Mouse (Mus musculus): ENCODE data around the gene Gm44805. TPM values are rescaled to one million over a fixed set of nuclear protein-coding genes. Genes with fewer than 3 reads are reported as not detected.

The Gm44805 gene
- total RNA-seq (2014; rRNA removed; ENCODE audit: low replicate concordance) (0.31 TPM in 1 of 2 replicates, not detected in the other), polyA plus RNA-seq (2015; fragmentation: Nextera tagmentation; extraction: Ambion mirVana) (not detected in 2 replicates)

- TF ChIP-seq EP300 (IDR thresholded peaks at IDR 0.05; ENCODE audit: low read depth): no peak
- TF ChIP-seq CTCF (IDR thresholded peaks at IDR 0.05; ENCODE audit: low read depth): no peak
- Histone ChIP-seq H3K27ac (ENCODE audit: low read depth) (no peak within 1 kb of the TSS), H3K4me2 (ENCODE audit: low read depth, low read length) (no peak within 1 kb of the TSS), H3K27me3 (ENCODE audit: control insufficient read depth, insufficient read depth, low read length) (no peaks in the 10 kb centered on the region), H3K36me3 (replicated peaks; ENCODE audit: control insufficient read depth, insufficient read depth, low read length) (no peaks in the 10 kb centered on the region), H3K9ac (replicated peaks; ENCODE audit: low read depth, low read length) (no peak within 1 kb of the TSS), H3K4me3 (ENCODE audit: low read depth, low read length) (no peak within 1 kb of the TSS), H3K9me3 (replicated peaks; ENCODE audit: control insufficient read depth, low read length) (no peaks in the 10 kb centered on the region), H3K4me1 (ENCODE audit: control insufficient read depth, insufficient read depth) (0 out of 2 replicates have a peak, but pooled peaks cover 2% of the 10 kb centered on the region)
- DNase-seq (ENCODE audit: low spot score): no peak
- no peak for ATAC-seq (ENCODE audit: insufficient read depth, low read depth)
- 48% methylated on average over 8 of the region's 8 CpGs for WGBS
Measured at GRCm38 (mm10) chr7:19681202-19681694, at the start of gene Gm44805, which contains the start of gene Apoc4. Gene Gm44805, minus strand, starts transcription at chr7:19681423. Gene Apoc4, minus strand, starts transcription at chr7:19681479.

GRCm38 (mm10) chr7:19726541-19726940, 45.3 kb upstream of the Gm44805 start:
- no peak overlapping the region for H3K4me3 ChIP-seq (ENCODE audit: low read depth, low read length)
- H3K27me3 ChIP-seq (ENCODE audit: control insufficient read depth, insufficient read depth, low read length): no peaks in the 10 kb centered on the region
- no peak overlapping the region for H3K9ac ChIP-seq (replicated peaks; ENCODE audit: low read depth, low read length)
- WGBS: 92% methylated on average over 4 of the region's 4 CpGs
- no peak for TF ChIP-seq EP300 (IDR thresholded peaks at IDR 0.05; ENCODE audit: low read depth)
- TF ChIP-seq CTCF (IDR thresholded peaks at IDR 0.05; ENCODE audit: low read depth): no peak
- no peaks in the 10 kb centered on the region for H3K4me1 ChIP-seq (ENCODE audit: control insufficient read depth, insufficient read depth)
- no peak for DNase-seq (ENCODE audit: low spot score)
- H3K27ac ChIP-seq (ENCODE audit: low read depth): no peak overlapping the region
- no peak overlapping the region for H3K4me2 ChIP-seq (ENCODE audit: low read depth, low read length)
- no peaks in the 10 kb centered on the region for H3K9me3 ChIP-seq (replicated peaks; ENCODE audit: control insufficient read depth, low read length)
- no peak for ATAC-seq (ENCODE audit: insufficient read depth, low read depth)
- peaks cover 76% of the 10 kb centered on the region for H3K36me3 ChIP-seq (replicated peaks; ENCODE audit: control insufficient read depth, insufficient read depth, low read length)

- no peak overlapping the region for H3K9ac ChIP-seq (replicated peaks; ENCODE audit: low read depth, low read length)
- H3K9me3 ChIP-seq (replicated peaks; ENCODE audit: control insufficient read depth, low read length): peaks cover 11% of the 10 kb centered on the region; the same call in 1 of the 2 replicates
- no peaks in the 10 kb centered on the region for H3K4me1 ChIP-seq (ENCODE audit: control insufficient read depth, insufficient read depth)
- H3K4me2 ChIP-seq (ENCODE audit: low read depth, low read length): no peak overlapping the region
- H3K36me3 ChIP-seq (replicated peaks; ENCODE audit: control insufficient read depth, insufficient read depth, low read length): peaks cover 59% of the 10 kb centered on the region
- H3K27me3 ChIP-seq (ENCODE audit: control insufficient read depth, insufficient read depth, low read length): no peaks in the 10 kb centered on the region
- H3K27ac ChIP-seq (ENCODE audit: low read depth): no peak overlapping the region
- DNase-seq (ENCODE audit: low spot score) (no peak), ATAC-seq (ENCODE audit: insufficient read depth, low read depth) (no peak)
- WGBS: 92% methylated on average over 12 of the region's 12 CpGs
- no peak overlapping the region for H3K4me3 ChIP-seq (ENCODE audit: low read depth, low read length)
- TF ChIP-seq EP300 (IDR thresholded peaks at IDR 0.05; ENCODE audit: low read depth) (no peak), CTCF (IDR thresholded peaks at IDR 0.05; ENCODE audit: low read depth) (no peak)
Measured at GRCm38 (mm10) chr7:19724167-19724566, 42.9 kb upstream of the Gm44805 start.

- Histone ChIP-seq H3K9ac (replicated peaks; ENCODE audit: low read depth, low read length) (no peak overlapping the region), H3K4me2 (ENCODE audit: low read depth, low read length) (no peak overlapping the region), H3K9me3 (replicated peaks; ENCODE audit: control insufficient read depth, low read length) (peaks cover 11% of the 10 kb centered on the region; the same call in 1 of the 2 replicates), H3K27me3 (ENCODE audit: control insufficient read depth, insufficient read depth, low read length) (no peaks in the 10 kb centered on the region), H3K27ac (ENCODE audit: low read depth) (peak overlapping the region; percentile 63), H3K36me3 (replicated peaks; ENCODE audit: control insufficient read depth, insufficient read depth, low read length) (peaks cover 48% of the 10 kb centered on the region), H3K4me3 (ENCODE audit: low read depth, low read length) (no peak overlapping the region), H3K4me1 (ENCODE audit: control insufficient read depth, insufficient read depth) (no peaks in the 10 kb centered on the region)
- DNase-seq (ENCODE audit: low spot score) (peak; percentile 63), ATAC-seq (ENCODE audit: insufficient read depth, low read depth) (peak; percentile 76)
- TF ChIP-seq CTCF (IDR thresholded peaks at IDR 0.05; ENCODE audit: low read depth): no peak
- TF ChIP-seq EP300 (IDR thresholded peaks at IDR 0.05; ENCODE audit: low read depth): peak; percentile 89
- 80% methylated on average over 6 of the region's 6 CpGs for WGBS
Measured at GRCm38 (mm10) chr7:19722754-19723195, 41.6 kb upstream of the Gm44805 start.

- Histone ChIP-seq H3K4me3 (ENCODE audit: low read depth, low read length) (no peak overlapping the region), H3K4me1 (ENCODE audit: control insufficient read depth, insufficient read depth) (peaks cover 8% of the 10 kb centered on the region; the same call in 1 of the 2 replicates), H3K9me3 (replicated peaks; ENCODE audit: control insufficient read depth, low read length) (peaks cover 11% of the 10 kb centered on the region; the same call in 1 of the 2 replicates), H3K4me2 (ENCODE audit: low read depth, low read length) (no peak overlapping the region), H3K27me3 (ENCODE audit: control insufficient read depth, insufficient read depth, low read length) (no peaks in the 10 kb centered on the region), H3K36me3 (replicated peaks; ENCODE audit: control insufficient read depth, insufficient read depth, low read length) (peaks cover 22% of the 10 kb centered on the region), H3K27ac (ENCODE audit: low read depth) (no peak overlapping the region), H3K9ac (replicated peaks; ENCODE audit: low read depth, low read length) (no peak overlapping the region)
- no peak for DNase-seq (ENCODE audit: low spot score)
- WGBS: 95% methylated on average over 4 of the region's 4 CpGs
- no peak for ATAC-seq (ENCODE audit: insufficient read depth, low read depth)
- TF ChIP-seq CTCF (IDR thresholded peaks at IDR 0.05; ENCODE audit: low read depth) (no peak), EP300 (IDR thresholded peaks at IDR 0.05; ENCODE audit: low read depth) (no peak)
Measured at GRCm38 (mm10) chr7:19719200-19719599, 38.0 kb upstream of the Gm44805 start.

All from heart, postnatal 0 days (tissue).